In genomic region chr9:31972629-31972993, GRCm38 (mm10) we compare ENCODE assay signal across 9 mouse cellular contexts. TPM values are rescaled to one million over a fixed set of nuclear protein-coding genes. Genes with fewer than 3 reads are reported as not detected.
DNase-seq lines count a peak whose midpoint lies in the region; ATAC-seq and TF ChIP-seq lines count a peak whose summit lies in the region.
"Had no signal": no experiment of that assay in that cellular context is flagged by ENCODE, and none has a peak within 500 bp of the region (broad histone marks: within the 10 kb centered on the region; RNA-seq: fewer than 3 reads in every experiment).

No protein-coding gene starts in this region.

- no peak overlapping the region for H3K4me3 ChIP-seq in heart, embryonic 14.5 days (ENCODE audit: control insufficient read depth in 1 of 2, insufficient read depth in 1 of 2, low read depth in 1 of 2, low read length in 2 of 2)
- H3K4me3 ChIP-seq in E14TG2a.4 (replicated peaks; ENCODE audit: low read length), result 0 out of 2 replicates have a peak overlapping the region, but pooled peaks have one; percentile 2
- peak overlapping the region; percentile 31 for H3K4me3 ChIP-seq in hindbrain, embryonic 10.5 days
- peak overlapping the region; percentile 18; the same call in 1 of the 2 replicates for H3K4me3 ChIP-seq in midbrain, embryonic 10.5 days

- H3K27ac ChIP-seq in heart, embryonic 14.5 days (replicated peaks in 1 of 2; ENCODE audit: control insufficient read depth in 1 of 2, insufficient read depth in 1 of 2, low read depth in 2 of 2, low read length in 2 of 2), result peak overlapping the region; percentile 74 to 85
- peak overlapping the region; percentile 84 for H3K27ac ChIP-seq in hindbrain, embryonic 10.5 days
- H3K27ac ChIP-seq in midbrain, embryonic 10.5 days (replicated peaks), result peak overlapping the region; percentile 78
- H3K27ac ChIP-seq: liver, embryonic 14.5 days had no signal

- H3K9me3 ChIP-seq in heart, embryonic 14.5 days (ENCODE audit: control insufficient read depth, low read length), result no peaks in the 10 kb centered on the region
- no peaks in the 10 kb centered on the region for H3K9me3 ChIP-seq in E14TG2a.4 (ENCODE audit: low read length)
- H3K9me3 ChIP-seq in hindbrain, embryonic 10.5 days, result no peaks in the 10 kb centered on the region
- H3K9me3 ChIP-seq in midbrain, embryonic 10.5 days (replicated peaks), result no peaks in the 10 kb centered on the region

- TF ChIP-seq CTCF in E14TG2a.4 (conservative IDR thresholded peaks at IDR 0.05; ENCODE audit: low read length), result no peak

- WGBS in heart, embryonic 14.5 days, result 32% methylated on average over 6 of the region's 6 CpGs
- 58% methylated on average over 6 of the region's 6 CpGs for WGBS in hindbrain, embryonic 10.5 days
- 45% methylated on average over 6 of the region's 6 CpGs for WGBS in midbrain, embryonic 10.5 days

- peak; percentile 52; the same call in 1 of the 2 replicates for ATAC-seq in heart, embryonic 14.5 days (ENCODE audit: insufficient number of reproducible peaks, insufficient read depth, low FRiP score, low read depth)

- H3K4me1 ChIP-seq in heart, embryonic 14.5 days (ENCODE audit: control insufficient read depth in 2 of 2, insufficient read depth in 2 of 2, low read length in 2 of 2), result peaks cover 6 to 17% of the 10 kb centered on the region in 2 experiments
- peaks cover 39% of the 10 kb centered on the region for H3K4me1 ChIP-seq in E14TG2a.4 (replicated peaks; ENCODE audit: low read depth, low read length)
- peaks cover 19% of the 10 kb centered on the region for H3K4me1 ChIP-seq in hindbrain, embryonic 10.5 days (replicated peaks)
- peaks cover 21% of the 10 kb centered on the region for H3K4me1 ChIP-seq in midbrain, embryonic 10.5 days

- intact Hi-C loops in left cerebral cortex, postnatal 14 days (cut with DNase I), result loop anchor here (2.0 to 10.0 kb wide), 4 partner anchors 45 to 272 kb away; no protein-coding TSS in a partner anchor

- H3K36me3 ChIP-seq in heart, embryonic 14.5 days (ENCODE audit: control insufficient read depth, insufficient read depth, low read length), result no peaks in the 10 kb centered on the region
- no peaks in the 10 kb centered on the region for H3K36me3 ChIP-seq in E14TG2a.4 (ENCODE audit: insufficient read depth, low read length)
- no peaks in the 10 kb centered on the region for H3K36me3 ChIP-seq in hindbrain, embryonic 10.5 days
- H3K36me3 ChIP-seq in midbrain, embryonic 10.5 days, result no peaks in the 10 kb centered on the region

- peak overlapping the region; percentile 50 for H3K4me2 ChIP-seq in heart, embryonic 14.5 days (ENCODE audit: low read length)

- no peaks in the 10 kb centered on the region for H3K27me3 ChIP-seq in heart, embryonic 14.5 days (ENCODE audit: control insufficient read depth, insufficient read depth, low read length)
- peaks cover 32% of the 10 kb centered on the region for H3K27me3 ChIP-seq in E14TG2a.4 (ENCODE audit: insufficient read depth, low read length)
- no peaks in the 10 kb centered on the region for H3K27me3 ChIP-seq in hindbrain, embryonic 10.5 days (ENCODE audit: insufficient read depth, poor library complexity, severe bottlenecking)
- H3K27me3 ChIP-seq in midbrain, embryonic 10.5 days (ENCODE audit: low read depth, poor library complexity, severe bottlenecking), result no peaks in the 10 kb centered on the region

- H3K9ac ChIP-seq in heart, embryonic 14.5 days (ENCODE audit: low read length), result no peak overlapping the region
- H3K9ac ChIP-seq: liver, embryonic 14.5 days had no signal

- DNase-seq in heart, adult 9 months (ENCODE audit: low spot score in 2 of 2), result no peak
- no peak for DNase-seq in hindbrain, embryonic 10.5 days (ENCODE audit: low spot score)
- DNase-seq in midbrain, embryonic 10.5 days (ENCODE audit: low spot score), result no peak
- DNase-seq in left cerebral cortex, adult 9 months (ENCODE audit: low spot score in 2 of 2), result no peak
- no peak for DNase-seq in left cerebral cortex, postnatal 14 days (ENCODE audit: low spot score in 2 of 2)
- no peak for DNase-seq in layer of hippocampus, adult 8-10 months (ENCODE audit: low spot score in 2 of 2)

RNA-seq across cellular contexts. Expression of gene Barx2, which starts 59.3 kb away (rescaled TPM):
- not detected in 2 replicates for polyA plus RNA-seq in heart, embryonic 14.5 days (2014; fragmentation: Nextera tagmentation; extraction: Ambion mirVana)
- 0.07 and 0.12 TPM in 2 replicates for polyA plus RNA-seq in hindbrain, embryonic 10.5 days (2016; fragmentation: Nextera tagmentation; extraction: Ambion mirVana)
- 0.07 TPM in 1 of 2 replicates, not detected in the other for polyA plus RNA-seq in midbrain, embryonic 10.5 days (2016; fragmentation: Nextera tagmentation; extraction: Ambion mirVana)
- total RNA-seq in left cerebral cortex, postnatal 14 days (2021), result 1 to 10 TPM; 7.8 to 9.0 TPM
- total RNA-seq in layer of hippocampus, adult 8-10 months (2022), result 1 to 10 TPM in 3 of 4 experiments, under 1 TPM in 1; 0.47 to 1.8 (median 1.1) TPM
- polyA plus RNA-seq: liver, embryonic 14.5 days had no signal

Comparison
In these comparisons a context has a peak if more than half of its experiments do, and no peak if none do; other contexts are left out.
1. H3K4me3 ChIP-seq: peak in E14TG2a.4 (single experiment), hindbrain, embryonic 10.5 days (single experiment) and midbrain, embryonic 10.5 days (single experiment); none in heart, embryonic 14.5 days (0 of 2).
2. Peak in every context shown above with its lines, with median percentiles within 50 percentile points of each other: H3K27ac ChIP-seq.